Mouse (Mus musculus): Measurements from ENCODE around the gene Zfp1. TPM values are rescaled to one million over a fixed set of nuclear protein-coding genes. Genes with fewer than 3 reads are reported as not detected.

The Zfp1 gene
- total RNA-seq, 2 experiments from 2014 or later: 19.7 to 21.8 TPM

- DNase-seq: no peak
Measured at GRCm38 (mm10) chr8:111714295-111714694, 71.1 kb downstream of the Zfp1 start.

- DNase-seq: no peak
Measured at GRCm38 (mm10) chr8:111715514-111715913, 72.3 kb downstream of the Zfp1 start.

GRCm38 (mm10) chr8:111716603-111717487 is 73.6 kb downstream of the Zfp1 start:
- peak; percentile 74 to 81 for DNase-seq

GRCm38 (mm10) chr8:111717488-111717792 is 74.2 kb downstream of the Zfp1 start:
- DNase-seq: no peak

GRCm38 (mm10) chr8:111717866-111718265 is 74.7 kb downstream of the Zfp1 start:
- no peak for DNase-seq

GRCm38 (mm10) chr8:111718937-111719336 is 75.7 kb downstream of the Zfp1 start:
- DNase-seq: no peak

- DNase-seq: no peak
Measured at GRCm38 (mm10) chr8:111720115-111720544, 76.9 kb downstream of the Zfp1 start.

Small RNA genes lying within 50 kb of the gene (microRNA-seq; reads per million reads assigned to microRNA genes)
- 0 reads per million in 2 experiments for gene Mir7076

Other genes with a start within 250 kb of the Zfp1 start
- 10 to 100 TPM; 35.2 to 35.9 TPM for gene Fa2h, start 249.6 kb upstream of the Zfp1 start, total RNA-seq (2021)
- 10 to 100 TPM; 23.2 to 24.9 TPM for gene Wdr59, start 121.3 kb upstream of the Zfp1 start, total RNA-seq (2021)
- 100 to 1,000 TPM; 110 to 118 TPM for gene Znrf1, start 107.3 kb upstream of the Zfp1 start, total RNA-seq (2021)
- 1 to 10 TPM; 6.8 TPM for gene Ldhd, start 13.0 kb upstream of the Zfp1 start, total RNA-seq (2021)
- not detected for gene Ctrb1, start 47.6 kb downstream of the Zfp1 start, total RNA-seq (2021)
- gene Bcar1, start 100.4 kb downstream of the Zfp1 start, total RNA-seq (2021): 10 to 100 TPM; 62.2 to 69.7 TPM
- gene Cfdp1, start 210.9 kb downstream of the Zfp1 start, total RNA-seq (2021): 10 to 100 TPM; 73.3 to 81.2 TPM
- 1 to 10 TPM; 5.0 to 5.1 TPM for gene Tmem170, start 233.3 kb downstream of the Zfp1 start, total RNA-seq (2021)

Measured in layer of hippocampus, postnatal 36 days (tissue).